Mouse (Mus musculus): ENCODE measurements around the gene Dchs1.

DNA sequence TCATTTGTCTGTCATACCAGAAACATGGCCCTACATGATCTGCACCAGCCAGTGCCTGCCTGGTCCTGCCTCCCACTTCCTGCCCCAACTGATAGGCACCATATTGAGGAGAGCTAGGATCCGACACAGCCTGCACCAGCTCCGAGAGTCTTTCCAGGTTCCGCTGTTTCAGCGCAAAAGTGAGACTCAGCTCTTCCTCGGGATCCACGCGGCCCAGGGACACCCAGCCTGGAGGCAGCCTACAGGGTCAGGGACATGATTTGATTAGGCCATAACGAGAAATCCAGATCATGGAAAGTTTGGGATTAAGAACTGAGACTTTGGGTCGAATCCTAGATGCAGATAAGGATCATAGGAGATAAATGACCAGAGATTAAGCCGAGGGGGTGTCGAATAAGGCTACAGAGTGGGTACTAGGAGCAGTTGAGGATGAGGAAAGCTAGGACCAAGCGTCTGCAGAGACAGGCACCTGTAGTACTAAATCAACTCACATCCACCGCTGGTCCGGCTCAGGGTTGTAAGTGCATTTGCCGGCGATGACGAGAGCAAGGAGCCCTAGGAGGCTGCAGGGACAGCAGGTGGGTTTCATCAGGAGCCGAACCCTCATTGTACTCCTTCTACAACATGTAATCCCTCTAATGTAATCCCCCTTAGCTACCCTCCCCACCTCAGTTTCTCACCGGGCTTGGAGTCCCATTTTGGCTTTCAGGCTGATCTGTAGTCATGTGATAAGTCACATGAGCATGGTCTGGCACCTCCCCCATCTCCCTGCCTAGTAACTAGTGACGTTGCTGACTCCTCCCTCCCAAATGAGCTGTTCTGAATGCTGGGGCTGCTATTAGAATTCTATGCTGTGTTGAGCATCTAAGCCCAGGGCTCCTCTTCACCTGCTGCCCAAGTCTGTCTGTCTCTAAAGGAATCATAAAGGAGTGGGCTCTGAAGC lies 35.7 kb downstream of the Dchs1 start, which contains the start of gene Tpp1:
- TF ChIP-seq GATA1 (IDR thresholded peaks at IDR 0.05; ENCODE audit: low read depth, low read length): peak; percentile 32
- no peak for TF ChIP-seq RAD21 (IDR thresholded peaks at IDR 0.05; ENCODE audit: low read depth, low read length)
